In the genomic region with DNA sequence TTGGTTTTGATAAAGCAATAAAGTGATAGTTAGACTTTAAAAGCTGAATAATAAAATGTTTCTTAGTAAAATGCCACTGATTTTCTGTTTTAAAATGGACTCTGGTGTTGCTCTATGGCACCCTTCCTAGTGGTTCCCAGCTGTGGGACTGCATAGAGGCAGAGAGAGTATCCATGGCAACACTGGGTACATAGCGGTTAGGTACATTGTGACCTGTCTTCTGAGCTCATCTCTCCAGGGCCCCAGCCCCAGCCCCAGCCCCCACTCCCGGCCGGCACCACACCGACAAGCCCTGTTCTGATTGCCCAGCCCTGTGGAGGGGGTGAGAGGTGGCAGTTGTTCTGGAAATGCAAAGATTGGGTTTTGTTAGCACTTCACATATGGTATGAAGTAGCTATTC, we compare ENCODE assay signal across 15 mouse cellular contexts.
DNase-seq lines count a peak whose midpoint lies in the region; ATAC-seq and TF ChIP-seq lines count a peak whose summit lies in the region.
"Had no signal": no experiment of that assay in that cellular context is flagged by ENCODE, and none has a peak within 500 bp of the region (broad histone marks: within the 10 kb centered on the region; RNA-seq: fewer than 3 reads in every experiment).

No protein-coding gene starts in this region.

- H3K4me3 ChIP-seq in layer of hippocampus, adult 2 months, result no peak overlapping the region
- H3K4me3 ChIP-seq in embryonic facial prominence, embryonic 10.5 days, result no peak overlapping the region
- no peak overlapping the region for H3K4me3 ChIP-seq in hindbrain, embryonic 10.5 days
- no peak overlapping the region for H3K4me3 ChIP-seq in midbrain, embryonic 13.5 days (replicated peaks)
- H3K4me3 ChIP-seq: gastrocnemius, adult 2 months had no signal

- WGBS in embryonic facial prominence, embryonic 10.5 days, result 47% methylated on average over 4 of the region's 4 CpGs
- WGBS in hindbrain, embryonic 10.5 days, result 37% methylated on average over 4 of the region's 4 CpGs
- WGBS in midbrain, embryonic 13.5 days, result 17% methylated on average over 4 of the region's 4 CpGs

- H3K9me3 ChIP-seq in embryonic facial prominence, embryonic 10.5 days, result no peaks in the 10 kb centered on the region
- no peaks in the 10 kb centered on the region for H3K9me3 ChIP-seq in hindbrain, embryonic 10.5 days
- no peaks in the 10 kb centered on the region for H3K9me3 ChIP-seq in midbrain, embryonic 13.5 days

- DNase-seq in layer of hippocampus, adult 2 months (ENCODE audit: low spot score in 2 of 2), result no peak
- no peak for DNase-seq in layer of hippocampus, adult 18-20 months (ENCODE audit: low spot score in 2 of 2)
- peak; percentile 19 for DNase-seq in embryonic facial prominence, embryonic 10.5 days (ENCODE audit: low spot score)
- DNase-seq in hindbrain, embryonic 10.5 days (ENCODE audit: low spot score), result no peak
- DNase-seq in left cerebral cortex, adult 18-20 months (ENCODE audit: low spot score in 2 of 2), result no peak
- DNase-seq in lung, postnatal 10 days, result no peak
- DNase-seq: adrenal gland, postnatal 25 days; B cell, adult 2 months; gastrocnemius, adult 2 months; heart, postnatal 4 days; kidney, adult 9 months had no signal

- no peak overlapping the region for H3K9ac ChIP-seq in midbrain, embryonic 13.5 days (replicated peaks)

- peak overlapping the region; percentile 43 for H3K27ac ChIP-seq in layer of hippocampus, adult 2 months
- no peak overlapping the region for H3K27ac ChIP-seq in embryonic facial prominence, embryonic 10.5 days (replicated peaks)
- peak overlapping the region; percentile 12; the same call in 1 of the 2 replicates for H3K27ac ChIP-seq in hindbrain, embryonic 10.5 days
- 0 out of 2 replicates have a peak overlapping the region, but pooled peaks have one; percentile 44 for H3K27ac ChIP-seq in midbrain, embryonic 13.5 days
- H3K27ac ChIP-seq: gastrocnemius, adult 2 months had no signal

- TF ChIP-seq CTCF in layer of hippocampus, adult 2 months (conservative IDR thresholded peaks at IDR 0.05), result no peak

- peaks cover 7% of the 10 kb centered on the region for H3K4me1 ChIP-seq in embryonic facial prominence, embryonic 10.5 days
- H3K4me1 ChIP-seq in hindbrain, embryonic 10.5 days (replicated peaks), result peaks cover 7% of the 10 kb centered on the region
- peaks cover 15% of the 10 kb centered on the region for H3K4me1 ChIP-seq in midbrain, embryonic 13.5 days (replicated peaks)

- no peak overlapping the region for H3K4me2 ChIP-seq in midbrain, embryonic 13.5 days (replicated peaks)
- H3K4me2 ChIP-seq: heart, embryonic 11.5 days had no signal

- peak; percentile 86 for ATAC-seq in midbrain, embryonic 13.5 days
- no peak for ATAC-seq in megakaryocyte progenitor cell, adult 5-6 weeks (replicated peaks; ENCODE audit: poor library complexity)
- ATAC-seq: lung, postnatal 0 days had no signal

- H3K36me3 ChIP-seq in embryonic facial prominence, embryonic 10.5 days (replicated peaks), result peaks cover 13% of the 10 kb centered on the region
- peaks cover 14% of the 10 kb centered on the region for H3K36me3 ChIP-seq in hindbrain, embryonic 10.5 days
- peaks cover 10% of the 10 kb centered on the region for H3K36me3 ChIP-seq in midbrain, embryonic 13.5 days

- H3K27me3 ChIP-seq in embryonic facial prominence, embryonic 10.5 days (replicated peaks; ENCODE audit: low read depth, poor library complexity, severe bottlenecking), result no peaks in the 10 kb centered on the region
- no peaks in the 10 kb centered on the region for H3K27me3 ChIP-seq in hindbrain, embryonic 10.5 days (ENCODE audit: insufficient read depth, poor library complexity, severe bottlenecking)
- no peaks in the 10 kb centered on the region for H3K27me3 ChIP-seq in midbrain, embryonic 13.5 days
